Mouse (Mus musculus) hindbrain, embryonic 14.5 days (tissue): ENCODE results near the gene Matn4. TPM values are rescaled to one million over a fixed set of nuclear protein-coding genes. Genes with fewer than 3 reads are reported as not detected.

Experiments used
- ATAC-seq: fragments of 200-750 bp; cut with Nextera tagmentation; 2 replicates; pipeline ENCODE4 v1.8.0; 2017; ENCODE audit warnings: moderate number of reproducible peaks, mild to moderate bottlenecking, moderate TSS enrichment, moderate library complexity; ENCODE audit not compliant: low FRiP score
- DNase-seq: peaks from one replicate; pipeline ENCODE4 v3.0.0-alpha.2; 2015; ENCODE audit warnings: low spot score
- H3K27ac ChIP-seq: fragments of 300-500 bp; sonication (generic); 2 replicates; pipeline ENCODE4 v1.5.1; 2014; ENCODE audit warnings: mild to moderate bottlenecking, moderate library complexity
- H3K27me3 ChIP-seq: fragments of 300-500 bp; sonication (generic); 2 replicates; pipeline ENCODE4 v1.6.1; 2014; ENCODE audit warnings: mild to moderate bottlenecking, low read length, mixed read lengths; ENCODE audit not compliant: control insufficient read depth, insufficient read depth
- H3K36me3 ChIP-seq: fragments of 300-500 bp; sonication (generic); replicated peaks from 2 replicates; pipeline ENCODE4 v1.6.1; 2014; ENCODE audit not compliant: control insufficient read depth, insufficient read depth
- H3K4me1 ChIP-seq: fragments of 300-500 bp; sonication (generic); replicated peaks from 2 replicates; pipeline ENCODE4 v1.6.1; 2014; ENCODE audit warnings: antibody characterized with exemption, low read length, mixed read lengths; ENCODE audit not compliant: control insufficient read depth, insufficient read depth
- H3K4me2 ChIP-seq: fragments of 300-500 bp; sonication (generic); replicated peaks from 2 replicates; pipeline ENCODE4 v1.6.1; 2014; ENCODE audit warnings: mild to moderate bottlenecking, moderate library complexity
- H3K4me3 ChIP-seq: fragments of 300-500 bp; sonication (generic); replicated peaks from 2 replicates; pipeline ENCODE4 v1.5.1; 2014; ENCODE audit warnings: mild to moderate bottlenecking, low read length
- H3K9ac ChIP-seq: fragments of 300-500 bp; sonication (generic); 2 replicates; pipeline ENCODE4 v1.6.1; 2014
- H3K9me3 ChIP-seq: fragments of 300-500 bp; sonication (generic); 2 replicates; pipeline ENCODE4 v1.6.1; 2016; ENCODE audit warnings: low read length; ENCODE audit not compliant: control insufficient read depth
- WGBS: fragments of 180-500 bp; shearing (Covaris S2); extraction: QIAGEN DNeasy Blood & Tissue Kit; methylation state at CpG from one replicate; pipeline ENCODE4 v1.1.7; 2014; 5-methylcytosine and 5-hydroxymethylcytosine counted together
- polyA plus RNA-seq: library from polyadenylated mRNA; unstranded; fragments of >200 nt; fragmentation: Nextera tagmentation; extraction: Ambion mirVana; gene quantifications from 2 replicates; pipeline ENCODE4 v1.2.1, GENCODE M21; 2014

Gene Matn4
- polyA plus RNA-seq, 1 experiment from 2014 or later: 0.75 TPM

DNA sequence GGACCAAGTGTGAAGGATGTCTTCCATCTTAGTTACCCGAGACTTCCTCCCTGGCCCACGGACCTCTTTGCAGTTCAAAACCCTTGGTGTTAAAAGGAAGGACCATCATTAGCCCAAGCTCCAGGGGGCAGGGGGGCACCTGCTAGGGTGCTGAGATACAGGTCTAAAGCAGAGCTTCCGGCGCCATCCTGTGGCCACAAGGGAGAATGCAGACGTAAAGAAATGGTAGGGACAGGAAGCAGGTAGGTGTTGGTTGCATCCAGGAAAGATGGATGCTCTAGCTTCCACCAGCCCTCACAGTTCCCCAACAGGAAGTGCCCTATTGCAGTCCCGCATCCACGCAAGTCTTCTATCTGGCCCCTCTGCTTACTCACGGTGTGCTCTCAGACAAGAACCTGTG is 18.0 kb downstream of the Matn4 start:
- peaks cover 24% of the 10 kb centered on the region; the same call in 1 of the 2 replicates for H3K27me3 ChIP-seq
- no peak overlapping the region for H3K9ac ChIP-seq
- H3K9me3 ChIP-seq: 0 out of 2 replicates have a peak, but pooled peaks cover 3% of the 10 kb centered on the region
- WGBS: 18% methylated on average over 8 of the region's 8 CpGs
- ATAC-seq: no peak
- no peak for DNase-seq
- H3K4me2 ChIP-seq: no peak overlapping the region
- no peaks in the 10 kb centered on the region for H3K36me3 ChIP-seq
- peaks cover 8% of the 10 kb centered on the region for H3K4me1 ChIP-seq
- no peak overlapping the region for H3K4me3 ChIP-seq
- no peak overlapping the region for H3K27ac ChIP-seq

DNA sequence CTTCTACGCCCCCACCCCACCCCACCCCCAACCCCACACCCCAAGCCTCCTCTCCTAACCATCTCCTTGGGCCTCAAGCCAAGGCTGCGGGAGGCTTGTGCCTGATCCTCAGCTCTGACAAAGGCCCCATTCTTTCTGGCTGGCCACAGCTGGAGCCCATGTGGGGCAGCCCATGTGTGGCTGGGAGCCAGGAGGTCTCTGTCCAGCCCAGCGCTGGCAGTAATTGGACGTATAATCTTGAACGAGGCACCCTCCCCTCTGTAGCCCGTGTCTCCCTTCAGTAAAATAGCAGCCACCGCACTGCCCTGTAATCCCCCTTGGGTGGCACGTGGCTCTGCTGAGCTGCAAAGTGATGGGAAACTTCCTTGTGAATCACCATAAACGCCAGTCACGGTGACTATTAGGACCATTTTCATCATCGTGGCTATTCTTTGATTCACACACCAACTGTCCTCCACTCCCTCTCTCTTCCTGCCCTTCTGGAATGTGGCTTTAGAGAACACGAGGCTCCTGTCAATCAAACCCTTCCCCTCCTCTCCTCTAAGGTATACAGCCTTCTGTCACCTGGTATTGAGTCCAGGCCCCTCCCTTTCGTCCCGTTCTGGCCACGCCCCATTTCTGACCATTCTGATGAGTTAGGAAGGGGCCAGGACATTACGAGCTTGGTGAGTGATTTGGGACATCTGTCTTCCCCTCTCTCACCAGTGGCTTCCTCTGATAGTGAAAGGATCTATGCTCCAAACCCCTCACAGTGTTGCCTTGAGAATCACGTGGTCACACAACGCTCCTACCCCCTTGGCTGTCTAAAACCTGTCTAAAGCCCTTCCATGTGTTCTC is 18.8 kb downstream of the Matn4 start:
- H3K9ac ChIP-seq: no peak overlapping the region
- ATAC-seq (peak; percentile 76; the same call in 1 of the 2 replicates), DNase-seq (peak; percentile 64)
- H3K4me3 ChIP-seq: no peak overlapping the region
- H3K4me2 ChIP-seq: peak overlapping the region; percentile 15; the same call in 1 of the 2 replicates
- H3K9me3 ChIP-seq: 0 out of 2 replicates have a peak, but pooled peaks cover 3% of the 10 kb centered on the region
- 10% methylated on average over 18 of the region's 18 CpGs for WGBS
- no peak overlapping the region for H3K27ac ChIP-seq
- peaks cover 24% of the 10 kb centered on the region; the same call in 1 of the 2 replicates for H3K27me3 ChIP-seq
- H3K36me3 ChIP-seq: no peaks in the 10 kb centered on the region
- H3K4me1 ChIP-seq: peaks cover 8% of the 10 kb centered on the region

DNA sequence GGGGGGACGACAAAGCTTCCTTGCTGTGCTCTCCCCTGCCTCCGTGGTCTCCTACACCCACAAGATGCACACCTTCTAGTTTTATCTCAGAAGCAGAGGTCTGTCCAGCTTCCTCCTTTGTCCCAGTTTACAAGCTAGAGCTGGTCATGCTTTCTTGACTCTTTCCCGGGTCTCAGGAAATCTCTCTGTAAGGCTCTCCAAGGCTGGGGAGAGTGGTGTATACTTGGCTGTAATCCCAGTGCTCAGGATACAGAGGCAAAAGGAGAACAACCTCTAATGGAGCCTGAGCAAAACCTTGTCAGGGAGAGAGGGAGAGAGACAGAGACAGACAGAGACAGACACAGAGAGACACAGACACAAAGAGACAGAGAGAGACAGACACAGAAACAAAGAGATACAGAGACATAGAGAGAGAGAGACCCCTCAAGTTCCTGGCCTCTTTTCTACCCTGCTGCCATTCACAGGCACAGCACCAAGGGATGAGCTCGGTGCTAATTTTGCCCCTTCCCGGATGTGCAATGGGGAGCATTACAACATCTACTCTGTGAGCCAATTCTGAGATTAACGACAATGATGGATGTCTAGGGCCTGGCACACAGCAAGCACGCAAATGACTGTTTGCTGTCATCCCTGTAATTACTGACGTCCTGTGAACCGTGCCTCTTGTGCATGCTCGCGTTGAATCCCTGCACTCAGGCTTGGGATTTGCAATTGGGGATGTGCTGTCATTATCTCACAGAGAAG is 21.1 kb downstream of the Matn4 start:
- no peaks in the 10 kb centered on the region for H3K9me3 ChIP-seq
- ATAC-seq (no peak), DNase-seq (no peak)
- H3K4me2 ChIP-seq: no peak overlapping the region
- H3K36me3 ChIP-seq: no peaks in the 10 kb centered on the region
- no peak overlapping the region for H3K4me3 ChIP-seq
- peaks cover 19% of the 10 kb centered on the region; the same call in 1 of the 2 replicates for H3K27me3 ChIP-seq
- WGBS: 44% methylated on average over 11 of the region's 11 CpGs
- H3K9ac ChIP-seq: no peak overlapping the region
- peaks cover 8% of the 10 kb centered on the region for H3K4me1 ChIP-seq
- no peak overlapping the region for H3K27ac ChIP-seq

DNA sequence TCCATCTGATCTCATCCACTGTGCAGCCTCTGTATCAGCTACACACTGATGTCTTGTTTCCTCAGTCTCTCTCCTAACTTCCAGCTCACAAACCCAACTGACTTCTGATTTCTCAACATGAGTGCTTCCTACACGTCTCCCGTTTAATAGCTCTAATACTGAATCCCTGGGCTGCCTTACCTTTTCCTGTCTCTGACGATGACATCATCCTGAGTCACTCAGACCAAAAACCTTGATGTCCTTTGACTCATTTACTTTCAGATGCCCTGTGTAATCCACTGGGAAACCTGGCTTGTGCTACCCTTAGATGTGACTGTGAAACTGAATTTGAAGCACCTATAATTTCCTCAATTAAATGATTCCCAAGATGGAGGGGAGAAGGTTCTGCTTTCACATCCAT is 22.0 kb downstream of the Matn4 start:
- Histone ChIP-seq H3K4me1 (peaks cover 8% of the 10 kb centered on the region), H3K4me2 (no peak overlapping the region), H3K27ac (no peak overlapping the region), H3K9me3 (no peaks in the 10 kb centered on the region), H3K4me3 (no peak overlapping the region), H3K27me3 (peaks cover 11% of the 10 kb centered on the region; the same call in 1 of the 2 replicates), H3K36me3 (no peaks in the 10 kb centered on the region), H3K9ac (no peak overlapping the region)
- ATAC-seq (no peak), DNase-seq (no peak)
- 91% methylated on average over 3 of the region's 3 CpGs for WGBS

DNA sequence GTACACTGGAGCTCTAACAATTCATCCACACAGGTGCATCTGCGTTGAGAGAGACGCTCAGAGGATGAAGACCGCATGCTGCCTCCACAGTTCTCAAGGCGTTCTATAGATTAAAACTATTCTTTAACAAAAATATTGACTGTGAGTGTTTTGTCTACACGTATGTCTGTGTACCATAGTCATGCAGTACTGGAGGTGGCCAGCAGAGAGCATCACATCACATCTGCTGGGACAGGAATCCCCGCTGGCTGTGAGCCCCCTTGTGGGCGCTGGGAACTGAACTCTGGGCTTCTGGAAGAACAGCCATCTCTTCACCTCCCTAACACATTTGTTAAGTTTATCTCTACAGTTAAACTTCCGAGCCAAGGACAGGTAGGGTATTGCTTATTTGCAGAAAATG is 23.2 kb downstream of the Matn4 start:
- Histone ChIP-seq H3K4me3 (no peak overlapping the region), H3K9ac (no peak overlapping the region), H3K9me3 (no peaks in the 10 kb centered on the region), H3K27ac (no peak overlapping the region), H3K4me1 (peaks cover 8% of the 10 kb centered on the region), H3K27me3 (0 out of 2 replicates have a peak, but pooled peaks cover 5% of the 10 kb centered on the region), H3K4me2 (no peak overlapping the region), H3K36me3 (no peaks in the 10 kb centered on the region)
- DNase-seq (no peak), ATAC-seq (no peak)
- WGBS: 78% methylated on average over 8 of the region's 8 CpGs

DNA sequence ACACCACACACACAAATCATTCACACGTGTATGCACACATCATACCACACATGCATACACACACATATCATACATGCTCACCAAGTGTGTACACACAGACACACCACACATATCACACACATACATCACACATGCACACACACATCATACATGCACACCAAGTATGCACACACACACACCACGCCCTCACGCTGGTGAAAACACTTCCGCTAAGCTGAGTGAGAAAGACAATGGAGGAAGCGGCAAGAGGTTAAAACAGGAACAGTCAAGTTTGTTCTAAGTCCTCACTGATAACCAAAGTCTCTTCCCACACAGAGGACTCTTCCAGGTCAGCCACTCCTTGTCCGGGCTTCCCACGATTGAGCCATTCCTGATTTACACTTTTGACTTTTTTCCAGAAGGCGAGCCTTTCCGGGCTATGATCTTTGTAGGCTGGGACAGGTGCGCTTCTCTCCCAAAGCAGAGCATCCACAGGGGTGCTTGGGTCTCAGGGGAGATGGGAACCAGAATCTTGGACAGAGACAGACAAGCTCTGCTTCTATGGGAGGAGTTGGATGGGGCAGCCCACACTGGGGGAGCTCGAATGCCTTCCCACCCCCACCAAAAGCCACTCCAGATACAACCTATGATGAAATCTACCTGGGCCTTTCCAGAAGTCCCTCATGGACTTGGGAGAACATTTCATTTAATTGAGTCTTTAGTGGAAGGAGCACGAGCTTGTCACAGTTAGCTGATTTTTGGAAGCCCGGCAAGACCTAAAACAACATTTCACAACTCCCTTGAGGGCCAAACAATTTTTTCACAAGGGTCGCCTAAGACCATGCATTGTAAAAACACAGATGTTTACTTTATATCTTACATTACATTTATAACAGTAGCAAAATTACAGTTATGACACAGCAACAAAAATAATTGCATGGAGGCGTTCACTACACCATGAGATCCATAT is 27.2 kb downstream of the Matn4 start:
- Histone ChIP-seq H3K9ac (no peak overlapping the region), H3K4me3 (no peak overlapping the region), H3K27me3 (no peaks in the 10 kb centered on the region), H3K9me3 (no peaks in the 10 kb centered on the region), H3K27ac (no peak overlapping the region), H3K36me3 (no peaks in the 10 kb centered on the region), H3K4me2 (no peak overlapping the region), H3K4me1 (no peaks in the 10 kb centered on the region)
- DNase-seq (no peak), ATAC-seq (no peak)
- WGBS: 93% methylated on average over 15 of the region's 15 CpGs

DNA sequence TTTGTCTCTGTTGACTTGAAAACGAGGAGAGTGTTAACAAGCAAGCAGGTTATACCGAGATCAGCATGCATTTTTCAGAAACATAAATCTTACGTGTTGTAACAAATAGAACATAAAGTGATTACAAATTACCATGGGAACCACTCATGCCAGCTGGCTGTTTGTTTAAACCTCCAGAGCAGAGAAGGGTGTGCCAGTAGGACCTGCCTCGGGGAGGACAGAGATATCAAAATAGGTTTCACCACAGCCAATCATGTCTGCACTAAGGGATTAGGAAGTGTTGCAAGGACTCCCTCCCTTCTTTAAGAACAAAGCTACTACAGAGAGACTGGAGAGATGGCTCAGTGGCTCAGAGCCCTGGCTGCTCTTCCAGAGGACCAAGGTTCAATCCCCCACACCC is 31.8 kb downstream of the Matn4 start:
- 61% methylated on average over 4 of the region's 4 CpGs for WGBS
- no peak for DNase-seq
- no peak for ATAC-seq

DNA sequence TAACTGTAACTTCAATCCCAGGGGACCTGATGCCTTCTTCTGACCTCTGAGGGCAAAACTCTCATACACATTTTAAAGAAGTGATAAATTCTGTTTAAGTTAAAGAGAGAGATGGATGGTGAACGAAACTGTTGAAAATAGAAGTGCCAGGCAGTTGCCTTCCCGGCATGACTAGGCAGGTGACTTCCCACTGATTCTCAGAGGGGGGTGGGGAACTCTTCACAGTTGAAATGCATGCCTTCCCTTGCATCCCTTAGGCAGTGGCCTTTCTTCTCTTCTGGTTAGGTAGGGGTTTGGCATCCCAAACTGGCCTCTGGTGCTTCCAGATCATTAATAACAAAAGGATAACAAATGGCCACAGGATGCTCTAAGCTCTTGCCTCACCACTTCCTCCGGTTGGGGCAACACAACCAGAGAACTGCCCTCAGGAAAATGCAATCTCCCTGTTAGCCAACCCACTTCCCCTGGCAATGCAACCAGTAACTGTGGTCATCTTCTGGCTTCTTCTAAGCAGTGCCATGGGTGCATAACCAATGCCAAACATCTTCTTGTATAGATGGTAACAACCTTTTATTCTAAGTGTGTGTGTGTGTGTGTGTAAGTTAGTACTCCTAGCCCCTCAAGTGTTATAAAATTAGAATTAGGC is 32.4 kb downstream of the Matn4 start:
- H3K9ac ChIP-seq: no peak overlapping the region
- H3K4me1 ChIP-seq: no peaks in the 10 kb centered on the region
- no peaks in the 10 kb centered on the region for H3K27me3 ChIP-seq
- H3K9me3 ChIP-seq: no peaks in the 10 kb centered on the region
- no peaks in the 10 kb centered on the region for H3K36me3 ChIP-seq
- H3K4me2 ChIP-seq: no peak overlapping the region
- no peak overlapping the region for H3K4me3 ChIP-seq
- no peak for ATAC-seq
- WGBS: 41% methylated on average over 3 of the region's 3 CpGs
- H3K27ac ChIP-seq: no peak overlapping the region
- DNase-seq: no peak

More for the DNA sequence above, 31.8 kb downstream of the Matn4 start:
- Histone ChIP-seq H3K4me1 (no peaks in the 10 kb centered on the region), H3K9me3 (no peaks in the 10 kb centered on the region), H3K27ac (no peak overlapping the region), H3K27me3 (no peaks in the 10 kb centered on the region), H3K4me2 (no peak overlapping the region), H3K36me3 (no peaks in the 10 kb centered on the region), H3K4me3 (no peak overlapping the region), H3K9ac (no peak overlapping the region)
